Mouse (Mus musculus) embryonic facial prominence, embryonic 10.5 days (tissue): ENCODE measurements around the gene Sox5. TPM values are rescaled to one million over a fixed set of nuclear protein-coding genes. Genes with fewer than 3 reads are reported as not detected.
A peak's percentile ranks its signal among the peaks of the same experiment; 100 is the strongest.

Experiments
- DNase-seq: peaks from one replicate; pipeline ENCODE4 v3.0.0-alpha.2; 2017; ENCODE audit warnings: low spot score
- H3K27ac ChIP-seq: fragments of 300-500 bp; sonication (generic); replicated peaks from 2 replicates; pipeline ENCODE4 v1.5.1; 2016; ENCODE audit warnings: mild to moderate bottlenecking
- H3K27me3 ChIP-seq: fragments of 300-500 bp; sonication (generic); replicated peaks from 2 replicates; pipeline ENCODE4 v1.6.1; 2016; ENCODE audit warnings: low read depth, mild to moderate bottlenecking; ENCODE audit not compliant: poor library complexity, severe bottlenecking
- H3K36me3 ChIP-seq: fragments of 300-500 bp; sonication (generic); replicated peaks from 2 replicates; pipeline ENCODE4 v1.6.1; 2016; ENCODE audit warnings: mild to moderate bottlenecking, moderate library complexity
- H3K4me1 ChIP-seq: fragments of 300-500 bp; sonication (generic); 2 replicates; pipeline ENCODE4 v1.6.1; 2016
- H3K4me3 ChIP-seq: fragments of 300-500 bp; sonication (generic); 2 replicates; pipeline ENCODE4 v1.5.1; 2016; ENCODE audit warnings: mild to moderate bottlenecking, moderate library complexity
- H3K9me3 ChIP-seq: fragments of 300-500 bp; sonication (generic); 2 replicates; pipeline ENCODE4 v1.6.1; 2016; ENCODE audit warnings: mild to moderate bottlenecking
- WGBS: fragments of 180-500 bp; shearing (Covaris S2); methylation state at CpG from one replicate; pipeline ENCODE4 v1.1.7; 2016; 5-methylcytosine and 5-hydroxymethylcytosine counted together
- polyA plus RNA-seq: library from polyadenylated mRNA; unstranded; fragments of >200 nt; fragmentation: Nextera tagmentation; extraction: Ambion mirVana; gene quantifications from 2 replicates; pipeline ENCODE4 v1.2.1, GENCODE M21; 2016

Sox5 gene
- polyA plus RNA-seq, 1 experiment from 2014 or later: 65.1 TPM

- Histone ChIP-seq H3K9me3 (no peaks in the 10 kb centered on the region), H3K27me3 (no peaks in the 10 kb centered on the region), H3K4me1 (peaks cover 3% of the 10 kb centered on the region; the same call in 1 of the 2 replicates), H3K36me3 (peaks cover 29% of the 10 kb centered on the region), H3K27ac (no peak overlapping the region), H3K4me3 (no peak overlapping the region)
- no peak for DNase-seq
Observed at GRCm38 (mm10) chr6:144016929-144017328, 764.8 kb downstream of the Sox5 start.

- H3K4me1 ChIP-seq: no peaks in the 10 kb centered on the region
- 89% methylated on average over 14 of the region's 14 CpGs for WGBS
- no peak overlapping the region for H3K4me3 ChIP-seq
- no peaks in the 10 kb centered on the region for H3K9me3 ChIP-seq
- no peak overlapping the region for H3K27ac ChIP-seq
- peaks cover 18% of the 10 kb centered on the region for H3K36me3 ChIP-seq
- no peak for DNase-seq
- H3K27me3 ChIP-seq: no peaks in the 10 kb centered on the region
Observed at GRCm38 (mm10) chr6:144011880-144012524, 769.8 kb downstream of the Sox5 start.

GRCm38 (mm10) chr6:144010995-144011394 lies 770.8 kb downstream of the Sox5 start:
- no peaks in the 10 kb centered on the region for H3K4me1 ChIP-seq
- H3K27ac ChIP-seq: no peak overlapping the region
- no peak for DNase-seq
- no peaks in the 10 kb centered on the region for H3K9me3 ChIP-seq
- peaks cover 16% of the 10 kb centered on the region for H3K36me3 ChIP-seq
- no peaks in the 10 kb centered on the region for H3K27me3 ChIP-seq
- 81% methylated on average over 3 of the region's 3 CpGs for WGBS
- H3K4me3 ChIP-seq: no peak overlapping the region

GRCm38 (mm10) chr6:144010285-144010684 lies 771.5 kb downstream of the Sox5 start:
- H3K36me3 ChIP-seq: peaks cover 16% of the 10 kb centered on the region
- H3K4me3 ChIP-seq: no peak overlapping the region
- no peak overlapping the region for H3K27ac ChIP-seq
- H3K9me3 ChIP-seq: no peaks in the 10 kb centered on the region
- no peak for DNase-seq
- no peaks in the 10 kb centered on the region for H3K27me3 ChIP-seq
- H3K4me1 ChIP-seq: no peaks in the 10 kb centered on the region

- Histone ChIP-seq H3K4me1 (no peaks in the 10 kb centered on the region), H3K27ac (no peak overlapping the region), H3K27me3 (no peaks in the 10 kb centered on the region), H3K9me3 (no peaks in the 10 kb centered on the region), H3K4me3 (no peak overlapping the region), H3K36me3 (peaks cover 12% of the 10 kb centered on the region)
- WGBS: 91% methylated on average over 6 of the region's 6 CpGs
- no peak for DNase-seq
Observed at GRCm38 (mm10) chr6:144005132-144005531, 776.6 kb downstream of the Sox5 start.

- no peaks in the 10 kb centered on the region for H3K9me3 ChIP-seq
- H3K4me1 ChIP-seq: 0 out of 2 replicates have a peak, but pooled peaks cover 3% of the 10 kb centered on the region
- H3K27me3 ChIP-seq: no peaks in the 10 kb centered on the region
- H3K36me3 ChIP-seq: no peaks in the 10 kb centered on the region
- WGBS: 89% methylated on average over 13 of the region's 13 CpGs
- DNase-seq: no peak
- H3K4me3 ChIP-seq: no peak overlapping the region
- no peak overlapping the region for H3K27ac ChIP-seq
Observed at GRCm38 (mm10) chr6:143998201-143998600, 783.6 kb downstream of the Sox5 start.

- Histone ChIP-seq H3K27me3 (no peaks in the 10 kb centered on the region), H3K9me3 (no peaks in the 10 kb centered on the region), H3K4me1 (peaks cover 3% of the 10 kb centered on the region; the same call in 1 of the 2 replicates), H3K27ac (no peak overlapping the region), H3K36me3 (no peaks in the 10 kb centered on the region), H3K4me3 (no peak overlapping the region)
- 82% methylated on average over 11 of the region's 11 CpGs for WGBS
- no peak for DNase-seq
Observed at GRCm38 (mm10) chr6:143997616-143998015, 784.2 kb downstream of the Sox5 start.

GRCm38 (mm10) chr6:143995046-143995445 lies 786.7 kb downstream of the Sox5 start:
- Histone ChIP-seq H3K27ac (no peak overlapping the region), H3K36me3 (no peaks in the 10 kb centered on the region), H3K4me3 (no peak overlapping the region), H3K9me3 (no peaks in the 10 kb centered on the region), H3K27me3 (no peaks in the 10 kb centered on the region), H3K4me1 (peaks cover 8% of the 10 kb centered on the region)
- WGBS: 55% methylated on average over 4 of the region's 4 CpGs
- no peak for DNase-seq

GRCm38 (mm10) chr6:143987548-143987947 lies 794.2 kb downstream of the Sox5 start:
- Histone ChIP-seq H3K27ac (no peak overlapping the region), H3K9me3 (no peaks in the 10 kb centered on the region), H3K4me3 (no peak overlapping the region), H3K4me1 (peaks cover 5% of the 10 kb centered on the region), H3K27me3 (no peaks in the 10 kb centered on the region), H3K36me3 (no peaks in the 10 kb centered on the region)
- DNase-seq: no peak

GRCm38 (mm10) chr6:143980131-143980530 lies 801.6 kb downstream of the Sox5 start:
- WGBS: 92% methylated on average over 8 of the region's 8 CpGs
- H3K4me1 ChIP-seq: no peaks in the 10 kb centered on the region
- H3K36me3 ChIP-seq: no peaks in the 10 kb centered on the region
- H3K27ac ChIP-seq: no peak overlapping the region
- H3K4me3 ChIP-seq: no peak overlapping the region
- no peaks in the 10 kb centered on the region for H3K27me3 ChIP-seq
- no peaks in the 10 kb centered on the region for H3K9me3 ChIP-seq
- DNase-seq: no peak

GRCm38 (mm10) chr6:143967724-143968400 lies 813.9 kb downstream of the Sox5 start:
- H3K27me3 ChIP-seq: no peaks in the 10 kb centered on the region
- no peaks in the 10 kb centered on the region for H3K9me3 ChIP-seq
- H3K36me3 ChIP-seq: peaks cover 8% of the 10 kb centered on the region; the same call in 1 of the 2 replicates
- DNase-seq: no peak
- peaks cover 11% of the 10 kb centered on the region for H3K4me1 ChIP-seq
- H3K4me3 ChIP-seq: no peak overlapping the region
- H3K27ac ChIP-seq: peak overlapping the region; percentile 32
- WGBS: 59% methylated on average over 9 of the region's 9 CpGs

GRCm38 (mm10) chr6:143960487-143960886 lies 821.3 kb downstream of the Sox5 start:
- Histone ChIP-seq H3K27ac (no peak overlapping the region), H3K27me3 (no peaks in the 10 kb centered on the region), H3K9me3 (no peaks in the 10 kb centered on the region), H3K4me1 (peaks cover 5% of the 10 kb centered on the region), H3K36me3 (peaks cover 29% of the 10 kb centered on the region), H3K4me3 (no peak overlapping the region)
- 95% methylated on average over 11 of the region's 11 CpGs for WGBS
- no peak for DNase-seq

GRCm38 (mm10) chr6:143960081-143960480 lies 821.7 kb downstream of the Sox5 start:
- Histone ChIP-seq H3K4me3 (no peak overlapping the region), H3K4me1 (peaks cover 9% of the 10 kb centered on the region), H3K27ac (no peak overlapping the region), H3K27me3 (no peaks in the 10 kb centered on the region), H3K9me3 (no peaks in the 10 kb centered on the region), H3K36me3 (peaks cover 25% of the 10 kb centered on the region)
- 92% methylated on average over 8 of the region's 8 CpGs for WGBS
- no peak for DNase-seq
